Mouse (Mus musculus) G1E (cell line): Measurements from ENCODE around the gene Epo.

ENCODE experiments used
- CTCF ChIP-seq: IDR thresholded peaks from 2 replicates; pipeline ENCODE4 v1.5.1; 2012; ENCODE audit warnings: low read depth, low read length, inconsistent platforms, mixed read lengths
- GATA1 ChIP-seq: IDR thresholded peaks from 2 replicates; pipeline ENCODE4 v1.6.1; 2012; ENCODE audit warnings: borderline replicate concordance, low read length, inconsistent platforms, mixed read lengths
- GATA2 ChIP-seq: IDR thresholded peaks from 2 replicates; pipeline ENCODE4 v1.6.1; 2012; ENCODE audit warnings: low read depth, low read length, inconsistent platforms, borderline replicate concordance
- POLR2AphosphoS5 ChIP-seq: IDR thresholded peaks from 2 replicates; pipeline ENCODE4 v1.6.1; 2012; ENCODE audit warnings: low read depth, low read length, inconsistent platforms; ENCODE audit not compliant: insufficient replicate concordance

GRCm38 (mm10) chr5:137521861-137522260 is 11.2 kb downstream of the Epo start:
- TF ChIP-seq GATA1, result no peak
- TF ChIP-seq CTCF, result no peak
- TF ChIP-seq POLR2AphosphoS5, result no peak
- TF ChIP-seq GATA2, result no peak
